Mouse (Mus musculus) liver, embryonic 14.5 days (tissue): ENCODE data around the gene Prss33. TPM values are rescaled to one million over a fixed set of nuclear protein-coding genes. Genes with fewer than 3 reads are reported as not detected.

Experiments used
- ATAC-seq: fragments of 200-750 bp; cut with Nextera tagmentation; 2 replicates; pipeline ENCODE4 v1.8.0; 2017; ENCODE audit warnings: moderate number of reproducible peaks, mild to moderate bottlenecking, moderate library complexity; ENCODE audit not compliant: insufficient read depth
- DNase-seq, 3 experiments: peaks; one replicate each; pipeline ENCODE4 v3.0.0-alpha.2; 2012 to 2013; ENCODE audit warnings: low read depth in 3 of 3, low spot score in 3 of 3
- H3K27ac ChIP-seq: fragments of 300-500 bp; sonication (generic); 2 replicates; pipeline ENCODE4 v1.5.1; 2014; ENCODE audit warnings: moderate library complexity, mild to moderate bottlenecking, control low read depth, inconsistent platforms
- H3K27me3 ChIP-seq: fragments of 300-500 bp; sonication (generic); 2 replicates; pipeline ENCODE4 v1.6.1; 2014; ENCODE audit warnings: mild to moderate bottlenecking, low read length, moderate library complexity; ENCODE audit not compliant: control insufficient read depth, insufficient read depth
- H3K36me3 ChIP-seq: fragments of 300-500 bp; sonication (generic); replicated peaks from 2 replicates; pipeline ENCODE4 v1.6.1; 2014; ENCODE audit warnings: low read depth; ENCODE audit not compliant: control insufficient read depth, insufficient read depth
- H3K4me1 ChIP-seq, 2 experiments: fragments of 200-500 bp in 1 of 2; fragments of 300-500 bp in 1 of 2; sonication (generic) in 1 of 2; replicated peaks; 2 replicates each; pipeline ENCODE4 v1.6.1; 2012 to 2014; ENCODE audit warnings: antibody characterized with exemption in 1 of 2, inconsistent platforms in 1 of 2, low read length in 1 of 2; ENCODE audit not compliant: control insufficient read depth in 2 of 2, insufficient read depth in 2 of 2
- H3K4me2 ChIP-seq: fragments of 300-500 bp; sonication (generic); 2 replicates; pipeline ENCODE4 v1.6.1; 2014; ENCODE audit warnings: low read depth, mild to moderate bottlenecking, control low read depth, moderate library complexity
- H3K4me3 ChIP-seq, 2 experiments: fragments of 200-500 bp in 1 of 2; fragments of 300-500 bp in 1 of 2; sonication (generic) in 1 of 2; 2 replicates each; pipeline ENCODE4 v1.5.1; 2012 to 2014; ENCODE audit warnings: low read depth in 2 of 2, low read length in 2 of 2, mild to moderate bottlenecking in 2 of 2, control low read depth in 1 of 2, inconsistent platforms in 1 of 2, moderate library complexity in 1 of 2; ENCODE audit not compliant: insufficient read depth in 1 of 2
- H3K9ac ChIP-seq: fragments of 300-500 bp; sonication (generic); replicated peaks from 2 replicates; pipeline ENCODE4 v1.6.1; 2014; ENCODE audit warnings: mild to moderate bottlenecking, control low read depth, moderate library complexity
- H3K9me3 ChIP-seq: fragments of 300-500 bp; sonication (generic); 2 replicates; pipeline ENCODE4 v1.6.1; 2016; ENCODE audit warnings: low read length, mixed read lengths; ENCODE audit not compliant: control insufficient read depth
- CTCF ChIP-seq: IDR thresholded peaks from 2 replicates; pipeline ENCODE4 v1.5.1; 2016; ENCODE audit warnings: antibody characterized with exemption, low read depth, control low read depth
- EP300 ChIP-seq: IDR thresholded peaks from 2 replicates; pipeline ENCODE4 v1.6.1; 2016; ENCODE audit warnings: antibody characterized with exemption, low read depth
- WGBS: fragments of 180-500 bp; shearing (Covaris S2); extraction: QIAGEN DNeasy Blood & Tissue Kit; methylation state at CpG from one replicate; pipeline ENCODE4 v1.1.7; 2014; ENCODE audit not compliant: insufficient replicate concordance; 5-methylcytosine and 5-hydroxymethylcytosine counted together
- polyA plus RNA-seq, 2 experiments: library from polyadenylated mRNA; depleted of rRNA in 1 of 2; stranded (reverse) in 1 of 2; unstranded in 1 of 2; fragments of >200 nt; fragmentation: Nextera tagmentation in 1 of 2; extraction: Ambion mirVana in 1 of 2; gene quantifications; 2 replicates each; pipeline versions ENCODE4 v1.2.1 to v1.2.3; 2012 to 2014

Prss33 gene
- polyA plus RNA-seq, 2 experiments, result not detected

GRCm38 (mm10) chr17:23791079-23791357, 44.8 kb downstream of the Prss33 start:
- DNase-seq, result no peak
- TF ChIP-seq EP300 (no peak), CTCF (no peak)
- Histone ChIP-seq H3K9me3 (no peaks in the 10 kb centered on the region), H3K36me3 (no peaks in the 10 kb centered on the region), H3K4me3 (peak overlapping the region; percentile 56 to 61), H3K9ac (peak overlapping the region; percentile 76), H3K27me3 (no peaks in the 10 kb centered on the region), H3K27ac (no peak overlapping the region), H3K4me1 (peaks cover 12 to 17% of the 10 kb centered on the region in 2 experiments), H3K4me2 (peak overlapping the region; percentile 74)
- ATAC-seq, result peak; percentile 30; the same call in 1 of the 2 replicates
- 38% methylated on average over 2 of the region's 2 CpGs for WGBS

GRCm38 (mm10) chr17:23790269-23791078, 45.4 kb downstream of the Prss33 start, which contains the start of gene Srrm2:
TSS of gene Srrm2 (plus strand) at chr17:23790532.
- TF ChIP-seq CTCF (no peak), EP300 (no peak)
- H3K27ac ChIP-seq, result peak within 1 kb of the TSS; percentile 34
- DNase-seq (no peak), ATAC-seq (peak; percentile 56)
- WGBS, result 6% methylated on average over 29 of the region's 29 CpGs
- H3K27me3 ChIP-seq, result no peaks in the 10 kb centered on the region
- H3K4me3 ChIP-seq, result peak within 1 kb of the TSS; percentile 56 to 61
- peak within 1 kb of the TSS; percentile 76 for H3K9ac ChIP-seq
- H3K9me3 ChIP-seq, result no peaks in the 10 kb centered on the region
- H3K4me1 ChIP-seq, result peaks cover 12 to 20% of the 10 kb centered on the region in 2 experiments
- H3K4me2 ChIP-seq, result peak within 1 kb of the TSS; percentile 74
- no peaks in the 10 kb centered on the region for H3K36me3 ChIP-seq

- Histone ChIP-seq H3K4me2 (peak overlapping the region; percentile 74), H3K36me3 (no peaks in the 10 kb centered on the region), H3K4me1 (peaks cover 12 to 21% of the 10 kb centered on the region in 2 experiments), H3K9ac (peak overlapping the region; percentile 76), H3K9me3 (no peaks in the 10 kb centered on the region), H3K4me3 (peak overlapping the region; percentile 56 to 61; a peak in 3 of 4 replicates), H3K27ac (no peak overlapping the region), H3K27me3 (no peaks in the 10 kb centered on the region)
- 12% methylated on average over 8 of the region's 8 CpGs for WGBS
- TF ChIP-seq EP300 (no peak), CTCF (no peak)
- no peak for DNase-seq
- ATAC-seq, result peak; percentile 43; the same call in 1 of the 2 replicates
Observed at GRCm38 (mm10) chr17:23789749-23790268, 46.0 kb downstream of the Prss33 start.

DNA sequence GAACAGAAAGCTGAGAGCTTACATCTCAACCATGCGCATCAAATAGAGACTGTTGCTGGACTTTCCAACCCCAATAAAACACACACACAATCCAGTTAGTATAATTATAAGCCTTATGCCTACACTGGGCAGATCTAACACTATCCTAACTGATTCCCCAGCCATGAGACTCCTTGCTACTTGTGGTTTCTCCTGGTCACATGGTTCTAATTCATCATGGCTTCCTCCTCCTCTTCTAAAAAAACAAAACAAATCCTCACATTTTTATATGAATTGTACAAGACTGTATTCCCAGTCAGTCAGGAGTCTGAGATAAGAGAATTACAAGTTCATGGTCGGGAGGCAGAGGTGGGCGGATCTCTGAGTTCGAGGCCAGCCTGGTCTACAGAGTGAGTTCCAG, 46.9 kb downstream of the Prss33 start:
- Histone ChIP-seq H3K4me3 (no peak overlapping the region), H3K27ac (no peak overlapping the region), H3K9ac (no peak overlapping the region), H3K36me3 (no peaks in the 10 kb centered on the region), H3K9me3 (no peaks in the 10 kb centered on the region), H3K4me1 (peaks cover 12 to 21% of the 10 kb centered on the region in 2 experiments), H3K4me2 (no peak overlapping the region), H3K27me3 (no peaks in the 10 kb centered on the region)
- no peak for TF ChIP-seq CTCF
- TF ChIP-seq EP300, result no peak
- no peak for ATAC-seq
- DNase-seq, result no peak
- 52% methylated on average over 4 of the region's 4 CpGs for WGBS

DNA sequence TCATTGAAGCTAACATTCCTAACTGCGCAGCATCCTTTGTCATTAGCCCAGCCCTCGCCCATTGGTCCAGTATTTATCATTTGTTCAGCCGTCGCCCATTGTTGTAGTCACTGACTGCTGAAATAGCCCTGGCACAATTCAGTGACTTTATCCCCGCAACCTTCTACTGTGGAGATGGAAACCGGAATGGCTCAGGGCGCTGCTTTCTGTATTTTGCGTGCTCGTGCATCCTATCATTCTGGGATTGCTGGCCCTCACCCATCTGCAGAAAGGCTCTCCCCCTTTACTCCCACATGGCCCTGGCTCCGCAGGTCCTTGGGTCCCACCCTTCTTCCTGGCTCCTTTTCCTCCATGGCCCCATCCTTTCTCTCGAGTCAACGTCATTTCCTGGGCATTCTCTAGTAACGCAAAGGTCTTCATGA, 49.3 kb downstream of the Prss33 start:
- Histone ChIP-seq H3K9me3 (no peaks in the 10 kb centered on the region), H3K27ac (no peak overlapping the region), H3K9ac (no peak overlapping the region), H3K4me2 (peak overlapping the region; percentile 90), H3K36me3 (no peaks in the 10 kb centered on the region), H3K4me3 (peak overlapping the region in 1 of 2 experiments; percentile 59; a peak in 2 of 4 replicates), H3K27me3 (no peaks in the 10 kb centered on the region), H3K4me1 (peaks cover 12 to 21% of the 10 kb centered on the region in 2 experiments)
- TF ChIP-seq CTCF (no peak; the same call in 1 of the 2 replicates), EP300 (no peak)
- WGBS, result 38% methylated on average over 13 of the region's 13 CpGs
- ATAC-seq, result no peak
- DNase-seq, result no peak
